In the genomic region with DNA sequence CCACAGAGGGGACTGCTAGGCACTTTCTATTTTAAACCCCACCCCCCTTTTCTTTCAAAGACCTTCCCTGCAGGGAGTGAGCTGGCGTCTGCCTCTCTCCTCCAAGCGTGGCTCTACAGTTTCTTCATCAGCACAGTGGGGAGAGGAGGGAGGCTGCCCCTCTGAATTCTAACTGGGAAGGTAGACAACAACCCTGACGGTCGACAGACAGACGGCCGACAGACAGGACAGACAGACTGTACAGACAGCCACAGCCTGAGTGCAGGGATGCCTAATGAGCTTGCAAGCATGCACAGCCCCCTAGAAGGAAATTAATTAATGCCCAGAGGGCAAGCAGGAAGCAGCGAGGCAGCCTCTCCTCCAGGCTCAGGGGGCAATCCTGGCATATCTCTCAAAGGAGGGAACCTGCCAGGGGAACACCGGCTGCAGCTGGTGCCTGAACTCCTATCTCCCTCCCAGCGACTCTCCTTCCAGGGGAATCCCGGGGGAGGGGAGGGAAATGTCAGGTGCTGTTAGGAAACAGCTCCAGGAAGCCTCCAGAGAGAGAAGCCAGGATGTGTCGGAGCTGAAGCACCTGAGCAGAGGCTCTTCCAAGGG, we compare ENCODE assay signal across 10 mouse cellular contexts. TPM values are rescaled to one million over a fixed set of nuclear protein-coding genes. Genes with fewer than 3 reads are reported as not detected.
DNase-seq lines count a peak whose midpoint lies in the region; ATAC-seq and TF ChIP-seq lines count a peak whose summit lies in the region.
"Had no signal": no experiment of that assay in that cellular context is flagged by ENCODE, and none has a peak within 500 bp of the region (broad histone marks: within the 10 kb centered on the region; RNA-seq: fewer than 3 reads in every experiment).

No protein-coding gene starts in this region.

- no peak for DNase-seq in heart, adult 8-10 months (ENCODE audit: low spot score)
- DNase-seq in brain, embryonic 14.5 days (ENCODE audit: low read depth), result peak; percentile 77
- DNase-seq in heart, postnatal 4 days, result peak; percentile 33
- DNase-seq in testis, postnatal 10 days (ENCODE audit: low spot score), result no peak
- no peak for DNase-seq in cerebellum, postnatal 25 days
- no peak for DNase-seq in adrenal gland, adult 2 months
- DNase-seq: thymus, postnatal 25 days had no signal

- WGBS in heart, embryonic 11.5 days (ENCODE audit: insufficient replicate concordance), result 3% methylated on average over 11 of the region's 11 CpGs
- WGBS in midbrain, embryonic 12.5 days, result 1% methylated on average over 11 of the region's 11 CpGs

- H3K4me3 ChIP-seq in heart, embryonic 11.5 days (ENCODE audit: low read depth, low read length), result peak overlapping the region; percentile 15; the same call in 1 of the 2 replicates
- peak overlapping the region; percentile 14 for H3K4me3 ChIP-seq in midbrain, embryonic 12.5 days

- H3K9ac ChIP-seq in heart, embryonic 11.5 days (ENCODE audit: low read depth, low read length), result peak overlapping the region; percentile 29; the same call in 1 of the 2 replicates
- peak overlapping the region; percentile 51 for H3K9ac ChIP-seq in midbrain, embryonic 12.5 days (replicated peaks)

- H3K9me3 ChIP-seq in heart, embryonic 11.5 days (replicated peaks; ENCODE audit: control insufficient read depth, low read length), result no peaks in the 10 kb centered on the region
- no peaks in the 10 kb centered on the region for H3K9me3 ChIP-seq in midbrain, embryonic 12.5 days

- no peak for ATAC-seq in heart, embryonic 11.5 days (replicated peaks; ENCODE audit: insufficient number of reproducible peaks, low FRiP score, low TSS enrichment)
- ATAC-seq in midbrain, embryonic 12.5 days (ENCODE audit: low FRiP score, low read depth), result peak; percentile 74
- ATAC-seq: CD4-positive, CD25-positive, alpha-beta regulatory T cell, adult 4 months had no signal

- H3K4me2 ChIP-seq in heart, embryonic 11.5 days, result peak overlapping the region; percentile 57
- peak overlapping the region; percentile 49 for H3K4me2 ChIP-seq in midbrain, embryonic 12.5 days (replicated peaks)

- TF ChIP-seq CTCF in brain, embryonic 14.5 days (IDR thresholded peaks at IDR 0.05; ENCODE audit: borderline replicate concordance, extremely low read depth, insufficient read depth, insufficient read length), result no peak

- H3K4me1 ChIP-seq in heart, embryonic 11.5 days (ENCODE audit: control insufficient read depth, insufficient read depth, low read length), result peaks cover 47% of the 10 kb centered on the region
- H3K4me1 ChIP-seq in midbrain, embryonic 12.5 days, result peaks cover 44% of the 10 kb centered on the region

- no peak for TF ChIP-seq POLR2A in brain, embryonic 14.5 days (IDR thresholded peaks at IDR 0.05; ENCODE audit: borderline replicate concordance, extremely low read depth, insufficient read depth, insufficient read length, poor library complexity, severe bottlenecking)

- no peaks in the 10 kb centered on the region for H3K36me3 ChIP-seq in heart, embryonic 11.5 days (ENCODE audit: control insufficient read depth, insufficient read depth, low read length)
- H3K36me3 ChIP-seq in midbrain, embryonic 12.5 days, result no peaks in the 10 kb centered on the region

- H3K27me3 ChIP-seq in heart, embryonic 11.5 days (ENCODE audit: control insufficient read depth, insufficient read depth, low read length), result no peaks in the 10 kb centered on the region
- no peaks in the 10 kb centered on the region for H3K27me3 ChIP-seq in midbrain, embryonic 12.5 days

- H3K27ac ChIP-seq in heart, embryonic 11.5 days (ENCODE audit: low read depth, low read length), result peak overlapping the region; percentile 54
- H3K27ac ChIP-seq in midbrain, embryonic 12.5 days (replicated peaks), result peak overlapping the region; percentile 86

RNA-seq across cellular contexts. Expression of a gene that starts 18.0 kb away (rescaled TPM):
- polyA plus RNA-seq in heart, embryonic 11.5 days (2014; fragmentation: Nextera tagmentation; extraction: Ambion mirVana), result 14.3 and 16.2 TPM in 2 replicates
- 1 to 10 TPM; 3.1 to 4.5 (median 3.7) TPM for total RNA-seq in heart, adult 8-10 months (2022)
- 19.9 and 23.4 TPM in 2 replicates for polyA plus RNA-seq in brain, embryonic 14.5 days (2012; rRNA removed)
- 10 to 100 TPM; 15.7 to 16.5 TPM for total RNA-seq in heart, postnatal 4 days (2021)
- polyA plus RNA-seq in midbrain, embryonic 12.5 days (2016; fragmentation: Nextera tagmentation; extraction: Ambion mirVana), result 12.8 and 16.6 TPM in 2 replicates
- total RNA-seq in adrenal gland, adult 2 months (2021), result 10 to 100 TPM; 17.5 to 40.5 TPM
- 46.9 and 73.5 TPM in 2 replicates for polyA plus RNA-seq in adrenal gland, adult 2 months (2012; rRNA removed)

RNA-seq across cellular contexts. Expression of a gene that starts 18.1 kb away (rescaled TPM):
- polyA plus RNA-seq in heart, embryonic 11.5 days (2014; fragmentation: Nextera tagmentation; extraction: Ambion mirVana), result 45.0 and 47.6 TPM in 2 replicates
- total RNA-seq in heart, adult 8-10 months (2022), result 1 to 10 TPM; 5.1 to 5.9 (median 5.7) TPM
- polyA plus RNA-seq in brain, embryonic 14.5 days (2012; rRNA removed), result 29.0 and 35.4 TPM in 2 replicates
- total RNA-seq in heart, postnatal 4 days (2021), result 10 to 100 TPM; 18.5 to 20.9 TPM
- polyA plus RNA-seq in midbrain, embryonic 12.5 days (2016; fragmentation: Nextera tagmentation; extraction: Ambion mirVana), result 36.4 and 39.9 TPM in 2 replicates
- total RNA-seq in adrenal gland, adult 2 months (2021), result 10 to 100 TPM; 34.5 to 47.3 TPM
- 87.2 and 88.1 TPM in 2 replicates for polyA plus RNA-seq in adrenal gland, adult 2 months (2012; rRNA removed)

RNA-seq across cellular contexts. Expression of a gene that starts 56.0 kb away (rescaled TPM):
- polyA plus RNA-seq in heart, embryonic 11.5 days (2014; fragmentation: Nextera tagmentation; extraction: Ambion mirVana), result 4.1 and 4.4 TPM in 2 replicates
- 1 to 10 TPM; 1.6 to 4.1 (median 1.8) TPM for total RNA-seq in heart, adult 8-10 months (2022)
- 20.5 and 26.3 TPM in 2 replicates for polyA plus RNA-seq in brain, embryonic 14.5 days (2012; rRNA removed)
- 1 to 10 TPM; 3.0 to 3.2 TPM for total RNA-seq in heart, postnatal 4 days (2021)
- polyA plus RNA-seq in midbrain, embryonic 12.5 days (2016; fragmentation: Nextera tagmentation; extraction: Ambion mirVana), result 10.9 and 12.7 TPM in 2 replicates
- total RNA-seq in adrenal gland, adult 2 months (2021), result 1 to 10 TPM; 2.7 to 4.2 TPM
- 2.7 and 3.9 TPM in 2 replicates for polyA plus RNA-seq in adrenal gland, adult 2 months (2012; rRNA removed)

Comparison
In these comparisons a context has a peak if more than half of its experiments do, and no peak if none do; other contexts are left out.
1. DNase-seq: peak in brain, embryonic 14.5 days (single experiment) and heart, postnatal 4 days (single experiment); none in heart, adult 8-10 months (single experiment), testis, postnatal 10 days (single experiment), cerebellum, postnatal 25 days (0 of 2) and adrenal gland, adult 2 months (single experiment).